Mouse (Mus musculus) ovary, postnatal 36 days (tissue): Measurements from ENCODE around the gene Tssc4.

Experiments used
- DNase-seq: peaks from one replicate; pipeline ENCODE4 v3.0.0; 2022; ENCODE audit warnings: low spot score, mixed read lengths

Gene Tssc4

DNA sequence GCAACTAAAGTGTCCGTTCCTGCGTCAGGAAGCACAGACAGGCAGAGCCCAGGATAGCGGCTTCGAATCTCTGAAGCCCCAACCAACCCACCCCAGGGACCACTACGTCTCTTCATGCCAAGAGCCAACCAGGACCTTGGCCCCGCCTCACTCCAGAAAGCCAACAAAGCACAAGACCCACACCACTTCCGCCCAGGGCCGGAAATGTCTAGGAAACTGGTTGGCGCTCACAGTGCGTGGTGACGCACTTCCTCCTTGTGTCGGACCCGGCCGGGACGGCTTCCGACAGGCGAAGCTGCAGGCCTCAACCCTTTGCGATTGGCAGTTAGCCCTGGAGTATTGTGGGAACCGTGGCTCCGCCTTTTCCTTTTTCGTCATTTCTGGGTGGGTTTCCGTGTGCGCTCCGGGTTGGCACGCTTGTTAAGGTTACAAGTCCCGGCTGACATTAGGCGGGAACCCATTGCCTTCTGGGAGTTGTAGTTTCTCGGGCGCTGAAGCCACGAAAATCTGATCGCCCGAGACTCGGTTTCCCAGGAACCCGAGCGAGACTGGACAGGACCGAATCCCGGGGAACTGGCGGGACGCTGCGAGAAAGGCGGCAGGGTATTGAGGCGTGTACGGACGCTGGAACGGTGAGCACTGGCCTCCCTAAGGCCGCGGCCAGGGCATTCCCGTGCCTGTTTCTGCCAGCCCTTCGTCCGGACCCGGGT, at the start of gene Tssc4:
Gene Tssc4, plus strand, starts transcription at position 368 of the 710 bp plus-strand sequence.
- DNase-seq: peak; percentile 94

DNA sequence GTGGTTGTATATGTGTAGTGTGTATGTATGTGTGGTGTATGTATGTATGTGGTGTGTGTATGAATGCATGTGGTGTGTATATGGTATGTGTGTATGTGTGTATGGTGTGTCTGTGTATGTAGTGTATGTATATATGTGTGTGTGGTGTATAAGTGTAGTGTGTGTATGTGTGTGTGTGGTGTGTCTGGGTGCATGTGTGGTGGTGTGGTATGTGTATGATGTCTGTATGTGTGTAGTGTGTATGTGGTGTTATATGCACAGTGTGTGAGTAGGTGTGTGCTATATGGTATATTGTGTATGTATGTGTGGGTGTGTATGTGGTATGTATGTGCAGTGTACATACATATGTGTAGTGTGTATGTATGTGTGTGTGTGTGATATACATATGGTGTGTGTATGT, 49.0 kb upstream of the Tssc4 start:
- DNase-seq: no peak

DNA sequence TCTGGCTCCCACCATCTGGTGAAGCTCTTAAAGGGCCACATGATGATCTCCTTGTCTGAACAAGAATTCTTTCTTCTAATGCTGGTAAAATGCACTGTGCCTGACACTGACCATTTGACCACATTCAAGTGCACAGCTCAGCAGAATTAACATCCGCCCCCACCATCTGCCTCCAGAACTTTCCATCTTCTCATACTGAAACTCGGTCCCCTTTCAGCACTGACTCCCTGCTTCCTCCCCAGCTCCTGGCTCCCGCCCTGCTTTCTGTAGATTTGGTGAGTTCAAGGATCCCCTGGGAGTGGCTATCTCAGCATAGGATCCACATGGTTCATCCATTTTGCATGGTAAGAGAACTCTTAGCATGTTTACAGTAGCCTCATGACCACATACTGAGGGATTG, 48.3 kb upstream of the Tssc4 start:
- no peak for DNase-seq

DNA sequence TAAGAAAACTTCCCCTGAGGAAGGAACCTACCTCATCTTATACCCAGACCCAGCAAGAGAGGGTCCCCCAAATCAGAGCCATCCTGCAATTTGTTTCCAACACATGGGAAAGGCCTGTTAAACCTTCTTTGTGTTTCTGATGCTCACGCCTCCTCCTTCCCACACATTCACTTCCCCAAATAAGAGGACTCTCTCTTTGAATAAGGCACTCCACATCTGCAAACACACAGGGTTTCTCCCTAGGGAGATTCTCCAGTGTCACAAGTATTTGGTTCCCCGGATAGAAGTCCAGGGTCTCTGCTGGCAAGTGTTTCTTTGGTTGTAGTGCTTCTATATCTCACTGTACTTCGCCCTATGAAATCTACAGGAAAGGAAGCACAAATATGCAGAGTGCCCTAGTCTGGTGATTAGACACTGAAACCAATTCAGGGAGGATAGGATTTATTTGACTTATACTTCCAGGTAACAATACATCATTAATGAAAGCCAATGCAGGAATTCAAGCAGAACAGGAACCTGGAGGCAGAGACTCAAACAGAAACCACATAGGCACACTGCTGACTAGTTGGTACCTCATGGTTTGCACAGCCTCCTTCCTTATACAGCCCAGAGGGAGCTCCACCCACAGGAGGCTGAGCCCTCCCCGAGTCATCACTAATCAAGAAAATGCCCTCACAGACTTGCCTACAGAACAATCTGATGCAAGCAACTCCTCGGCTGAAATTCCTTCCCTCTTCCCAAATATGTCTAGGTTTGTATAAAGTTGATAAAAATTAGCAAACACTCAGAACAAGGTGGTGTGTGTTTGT, 47.5 kb upstream of the Tssc4 start:
- no peak for DNase-seq

GRCm38 (mm10) chr7:143023499-143023898, 45.5 kb upstream of the Tssc4 start:
- no peak for DNase-seq

DNA sequence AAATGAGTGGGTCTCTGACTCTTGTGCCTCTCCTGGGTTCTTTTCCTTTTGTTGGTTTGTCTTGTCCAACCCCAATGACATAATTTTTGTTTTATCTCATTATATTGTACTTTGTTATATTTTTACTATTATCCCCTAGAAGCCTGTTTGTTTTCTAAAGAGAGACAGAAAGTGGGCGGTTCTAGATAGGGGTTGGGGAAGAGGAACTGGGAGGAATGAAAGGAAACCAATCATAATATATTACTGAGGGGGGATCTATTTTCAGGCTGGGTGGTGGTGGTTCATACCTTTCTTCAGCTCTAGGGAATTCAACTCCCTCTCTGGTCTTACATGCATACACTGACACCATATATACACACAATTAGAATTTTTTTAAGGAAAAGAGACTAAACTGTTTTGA, 44.8 kb upstream of the Tssc4 start:
- DNase-seq: no peak

DNA sequence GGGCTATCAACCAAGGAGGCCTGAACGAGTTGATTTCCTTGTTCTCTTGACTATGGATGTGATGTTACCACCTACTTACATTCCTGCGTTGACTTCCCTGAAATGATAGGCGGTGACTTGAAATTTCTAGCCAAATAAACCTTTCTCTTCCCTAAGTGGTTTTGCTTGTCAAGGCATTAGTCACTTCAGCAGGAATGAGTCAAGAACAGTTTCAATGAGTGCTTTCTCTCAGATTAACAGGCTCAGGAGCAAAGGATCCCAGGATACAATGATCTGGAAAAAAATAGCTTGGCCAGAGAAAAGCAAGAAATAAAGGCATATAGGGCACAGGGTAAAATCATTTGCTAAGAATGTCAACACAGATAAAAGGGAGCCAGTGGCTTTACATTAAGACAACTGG, 43.6 kb upstream of the Tssc4 start:
- DNase-seq: no peak

- no peak for DNase-seq
Measured at GRCm38 (mm10) chr7:143027196-143027595, 41.9 kb upstream of the Tssc4 start.

- DNase-seq: no peak
Measured at GRCm38 (mm10) chr7:143031816-143032215, 37.2 kb upstream of the Tssc4 start.

DNA sequence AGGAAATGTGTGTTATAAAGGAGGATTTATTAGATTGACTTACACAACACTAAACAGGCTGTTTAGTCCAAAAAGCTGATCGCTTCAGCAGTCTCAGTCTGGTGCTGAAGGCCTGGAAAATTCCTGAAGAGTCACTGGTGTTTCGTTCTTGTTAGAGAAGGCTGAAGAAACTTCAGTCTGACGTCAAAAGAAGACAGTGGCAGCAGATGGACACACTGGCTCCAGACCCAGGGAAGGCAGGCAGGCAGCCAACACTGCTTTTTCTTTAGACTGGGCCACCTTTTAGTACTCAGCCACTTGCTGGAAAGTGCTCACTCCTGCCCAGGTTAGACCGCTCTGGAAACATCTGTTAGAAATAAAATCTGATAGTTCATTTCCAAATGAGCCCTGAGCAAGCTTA, 35.5 kb upstream of the Tssc4 start:
- DNase-seq: no peak

- no peak for DNase-seq
Measured at GRCm38 (mm10) chr7:143034112-143034511, 34.9 kb upstream of the Tssc4 start.

GRCm38 (mm10) chr7:143034519-143035450, 34.3 kb upstream of the Tssc4 start:
- DNase-seq: no peak

GRCm38 (mm10) chr7:143036787-143037186, 32.3 kb upstream of the Tssc4 start:
- no peak for DNase-seq

DNA sequence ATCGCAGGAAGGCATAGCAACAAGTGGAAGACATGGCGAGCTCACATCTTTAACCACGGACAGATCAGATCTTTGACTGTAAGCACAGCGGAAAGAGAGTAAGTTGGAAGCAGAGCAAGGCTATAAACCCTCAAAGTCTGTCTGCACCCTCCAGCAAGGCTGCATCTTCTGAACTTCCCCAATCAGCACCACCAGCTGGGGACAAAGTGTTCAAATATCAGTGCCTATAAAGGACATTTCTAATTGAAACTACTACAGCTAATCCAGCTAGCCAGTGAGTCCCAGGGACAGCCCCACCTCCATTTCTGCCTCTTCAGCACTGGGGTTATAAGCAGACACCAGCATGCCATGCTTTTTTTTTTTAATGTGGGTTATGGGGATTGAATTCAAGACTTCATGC, 31.7 kb upstream of the Tssc4 start:
- DNase-seq: no peak

- no peak for DNase-seq
Measured at GRCm38 (mm10) chr7:143038174-143038931, 30.7 kb upstream of the Tssc4 start.

- DNase-seq: no peak
Measured at GRCm38 (mm10) chr7:143040561-143040960, 28.5 kb upstream of the Tssc4 start.

DNA sequence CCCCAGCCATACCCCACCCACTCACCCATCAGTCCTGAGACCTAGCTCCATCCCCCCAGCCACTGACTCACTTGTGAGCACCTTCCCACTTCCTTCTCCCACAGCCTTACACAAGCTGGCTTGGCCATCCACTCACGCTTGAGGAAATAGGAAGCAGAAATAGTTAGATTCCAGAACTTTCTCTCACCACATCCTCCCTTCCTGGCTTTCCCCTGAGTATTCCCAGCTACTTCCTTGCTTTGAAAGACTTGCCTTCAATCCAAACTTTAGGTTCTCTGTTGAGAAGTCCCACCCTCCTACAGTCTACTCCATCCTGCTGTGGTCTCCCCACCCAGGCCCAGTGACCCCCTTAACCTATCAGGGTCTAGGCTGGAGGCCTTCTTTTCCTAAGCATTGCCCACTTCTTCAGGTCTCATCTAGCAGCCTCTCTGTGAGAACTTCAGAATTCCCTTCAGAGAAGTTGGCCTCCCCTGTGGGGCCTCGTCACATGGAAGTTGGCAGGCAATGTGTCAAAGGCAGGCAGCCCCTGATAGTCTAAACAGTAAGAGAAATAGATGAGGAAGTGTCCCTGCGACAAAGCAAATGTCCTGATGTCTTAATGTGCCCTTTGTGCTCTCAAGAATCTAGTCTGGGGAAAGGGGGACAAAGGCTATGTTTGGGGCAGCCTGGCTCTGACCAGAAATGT, 27.8 kb upstream of the Tssc4 start:
- DNase-seq: no peak

DNA sequence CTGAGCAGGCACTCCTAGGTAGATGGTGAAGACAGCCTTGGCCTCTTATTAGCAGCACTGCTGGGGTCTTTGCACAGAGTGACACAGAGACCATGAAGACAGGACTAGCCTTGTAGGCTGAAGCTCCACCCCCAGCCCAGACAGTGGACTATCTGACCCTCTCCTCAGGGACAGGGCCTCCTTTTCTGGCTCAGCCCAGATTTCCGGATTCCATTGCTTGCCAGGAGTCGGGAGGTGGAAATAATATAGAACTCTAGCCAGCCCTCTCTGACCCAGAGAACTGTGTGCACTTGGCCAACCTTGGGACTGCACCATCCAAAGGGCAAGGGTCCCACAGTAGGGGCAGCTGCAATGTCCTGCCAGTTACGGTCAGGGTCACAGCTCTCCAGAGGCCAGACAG, 27.0 kb upstream of the Tssc4 start:
- DNase-seq: peak; percentile 68

- no peak for DNase-seq
Measured at GRCm38 (mm10) chr7:143042897-143043300, 26.1 kb upstream of the Tssc4 start.

DNA sequence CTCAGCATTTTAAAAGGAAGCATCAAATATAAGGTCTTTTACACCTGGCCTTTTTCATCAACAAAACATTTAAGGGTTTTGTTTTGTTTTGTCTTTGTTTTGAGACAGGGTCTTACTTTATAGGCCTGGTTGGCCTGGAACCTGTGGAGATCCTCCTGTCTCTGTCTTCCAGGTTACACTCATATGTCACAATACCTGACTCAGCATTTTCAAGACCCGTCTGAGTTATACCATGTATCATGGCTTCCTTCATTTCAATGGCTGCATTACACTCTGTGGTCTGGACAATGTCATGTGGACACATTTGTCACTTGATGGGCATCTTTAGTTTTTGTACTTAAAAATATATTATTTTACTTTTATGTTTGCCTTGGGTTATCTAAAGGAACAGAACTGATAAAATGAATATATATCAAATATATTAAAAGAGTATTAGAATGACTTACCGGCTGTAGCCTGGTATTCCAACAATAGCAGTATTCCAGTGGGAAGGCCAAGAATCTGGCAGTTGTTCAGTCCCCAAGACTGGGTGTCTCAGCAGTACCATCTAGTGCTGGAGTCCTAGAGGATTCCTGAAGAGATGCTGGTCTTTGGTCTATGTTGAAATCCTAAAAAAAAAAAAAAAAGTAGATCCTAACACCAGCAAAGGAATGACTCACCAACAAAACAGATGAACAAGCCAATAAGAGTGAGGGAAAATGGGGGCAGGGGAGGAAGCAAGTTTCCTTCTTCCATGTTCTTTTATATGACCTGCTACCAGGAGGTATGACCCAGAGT, 24.8 kb upstream of the Tssc4 start:
- no peak for DNase-seq
